Mouse (Mus musculus) C2C12 (cell line): ENCODE measurements around the gene Aven.

Source experiments
- CEBPB ChIP-seq: IDR thresholded peaks from one replicate; pipeline ENCODE4 v1.6.1; 2011; ENCODE audit warnings: low read depth, mild to moderate bottlenecking, control low read depth, moderate library complexity
- CTCF ChIP-seq: IDR thresholded peaks from one replicate; pipeline ENCODE4 v1.5.1; 2011; ENCODE audit not compliant: control insufficient read depth, insufficient read depth, insufficient read length
- MAX ChIP-seq: IDR thresholded peaks from one replicate; pipeline ENCODE4 v1.6.1; 2011; ENCODE audit warnings: mild to moderate bottlenecking, control low read depth
- MYOD1 ChIP-seq: IDR thresholded peaks from one replicate; pipeline ENCODE4 v1.6.1; 2011; ENCODE audit warnings: low read depth; ENCODE audit not compliant: control insufficient read depth, insufficient read length
- MYOG ChIP-seq: IDR thresholded peaks from one replicate; pipeline ENCODE4 v1.6.1; 2011; ENCODE audit not compliant: control insufficient read depth, insufficient read length; ENCODE audit errors: extremely low read depth

DNA sequence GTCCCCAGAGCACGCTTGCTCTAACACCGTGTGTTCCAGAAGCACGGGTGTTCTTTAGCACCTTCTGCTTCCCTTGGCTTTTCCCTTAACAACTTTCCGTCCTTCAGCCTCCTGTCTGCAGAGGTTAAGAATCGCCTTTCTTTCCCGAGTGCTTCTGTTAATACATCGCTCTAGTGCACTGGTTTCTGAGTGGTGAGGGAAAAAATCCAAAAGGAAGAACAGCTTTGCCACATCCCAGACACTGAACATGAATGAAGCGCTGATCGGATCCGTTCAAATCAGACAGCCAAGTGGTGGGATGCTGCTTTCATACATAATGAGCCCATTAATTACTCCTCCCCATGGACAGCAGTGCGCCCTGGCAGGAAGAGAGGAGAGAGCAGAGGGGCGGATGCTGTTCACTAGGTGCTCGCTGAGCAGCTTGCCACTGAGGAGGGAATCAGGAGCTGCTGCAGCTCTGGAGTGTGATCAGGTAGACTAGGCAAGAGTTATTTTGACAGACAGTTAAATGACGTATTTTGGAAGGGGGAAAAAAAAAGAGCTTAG, 42.0 kb downstream of the Aven start:
- TF ChIP-seq CTCF = no peak
- TF ChIP-seq MAX = no peak
- TF ChIP-seq CEBPB = no peak
- no peak for TF ChIP-seq MYOD1
- no peak for TF ChIP-seq MYOG
